Mouse (Mus musculus) erythroblast, embryonic 14.5 days (primary cell): ENCODE measurements around the gene Nrxn2.

Experiments
- GATA1 ChIP-seq: IDR thresholded peaks from 2 replicates; pipeline ENCODE4 v1.6.1; 2012; ENCODE audit warnings: low read length, inconsistent platforms, mixed read lengths
- TAL1 ChIP-seq: IDR thresholded peaks from 3 replicates; pipeline ENCODE4 v1.6.1; 2012; ENCODE audit warnings: low read length, inconsistent platforms, mixed read lengths

- no peak for TF ChIP-seq GATA1
- no peak for TF ChIP-seq TAL1
Observed at GRCm38 (mm10) chr19:6401951-6402350, 16.6 kb upstream of the Nrxn2 start.
